Mouse (Mus musculus) liver, adult 2 months (tissue): ENCODE measurements around the gene Col6a2. TPM values are rescaled to one million over a fixed set of nuclear protein-coding genes. Genes with fewer than 3 reads are reported as not detected.

Source experiments
- DNase-seq: peaks from one replicate; pipeline ENCODE4 v3.0.0-alpha.2; 2011; ENCODE audit warnings: low read depth, low spot score; ENCODE audit errors: extremely low read depth
- H3K27ac ChIP-seq: fragments of 200-500 bp; replicated peaks from 2 replicates; pipeline ENCODE4 v1.5.1; 2012; ENCODE audit warnings: low read depth, mild to moderate bottlenecking, control low read depth, inconsistent platforms, low read length; ENCODE audit not compliant: insufficient read depth
- H3K27me3 ChIP-seq: fragments of 200-500 bp; 2 replicates; pipeline ENCODE4 v1.6.1; 2012; ENCODE audit warnings: mild to moderate bottlenecking, moderate library complexity, low read length, inconsistent platforms; ENCODE audit not compliant: control insufficient read depth, insufficient read depth
- H3K36me3 ChIP-seq: fragments of 200-500 bp; 2 replicates; pipeline ENCODE4 v1.6.1; 2012; ENCODE audit warnings: low read length, inconsistent platforms; ENCODE audit not compliant: control insufficient read depth, insufficient read depth
- H3K4me1 ChIP-seq: fragments of 200-500 bp; 2 replicates; pipeline ENCODE4 v1.6.1; 2011; ENCODE audit warnings: low read length; ENCODE audit not compliant: control insufficient read depth, insufficient read depth
- H3K4me3 ChIP-seq: fragments of 200-500 bp; 2 replicates; pipeline ENCODE4 v1.5.1; 2011; ENCODE audit warnings: low read depth, mild to moderate bottlenecking, control low read depth, low read length, moderate library complexity; ENCODE audit not compliant: insufficient read depth
- H3K79me2 ChIP-seq: fragments of 200-500 bp; 2 replicates; pipeline ENCODE4 v1.6.1; 2012; ENCODE audit warnings: inconsistent platforms, mild to moderate bottlenecking, low read length, moderate library complexity; ENCODE audit not compliant: control insufficient read depth, insufficient read depth
- H3K9ac ChIP-seq: fragments of 200-500 bp; 2 replicates; pipeline ENCODE4 v1.6.1; 2012; ENCODE audit warnings: low read depth, mild to moderate bottlenecking, control low read depth, inconsistent platforms, low read length
- CTCF ChIP-seq: fragments of 200-500 bp; IDR thresholded peaks from 2 replicates; pipeline ENCODE4 v1.5.1; 2011; ENCODE audit warnings: low read depth, low read length, control low read depth
- POLR2A ChIP-seq: fragments of 200-500 bp; IDR thresholded peaks from 2 replicates; pipeline ENCODE4 v1.6.1; 2011; ENCODE audit warnings: low read length, control low read depth; ENCODE audit not compliant: insufficient read depth; ENCODE audit errors: extremely low read depth
- WGBS: fragments of 180-500 bp; shearing (Covaris S2); methylation state at CpG from one replicate; pipeline ENCODE4 v1.1.7; 2018; 5-methylcytosine and 5-hydroxymethylcytosine counted together
- polyA plus RNA-seq: library from polyadenylated mRNA; depleted of rRNA; stranded (reverse); fragments of >200 nt; gene quantifications from 2 replicates; pipeline ENCODE4 v1.2.3, GENCODE M21; 2012; rRNA removed
- total RNA-seq: library from RNA; depleted of rRNA; stranded (reverse); fragments of >200 nt; gene quantifications from 2 replicates; pipeline ENCODE4 v1.2.3, GENCODE M21; 2014; rRNA removed

Col6a2 gene
- 1.8 and 2.9 TPM in 2 replicates for total RNA-seq
- 3.2 and 3.6 TPM in 2 replicates for polyA plus RNA-seq

GRCm38 (mm10) chr10:76622928-76623680 is at the start of gene Col6a2:
Gene Col6a2 (minus strand): TSS chr10:76623630.
- Histone ChIP-seq H3K4me1 (no peaks in the 10 kb centered on the region), H3K27me3 (no peaks in the 10 kb centered on the region), H3K36me3 (no peaks in the 10 kb centered on the region), H3K4me3 (peak within 1 kb of the TSS; percentile 50), H3K27ac (no peak within 1 kb of the TSS), H3K9ac (peak within 1 kb of the TSS; percentile 53), H3K79me2 (no peaks in the 10 kb centered on the region)
- TF ChIP-seq POLR2A (no peak), CTCF (peak; percentile 58)
- WGBS: 7% methylated on average over 31 of the region's 31 CpGs
- peak; percentile 19 for DNase-seq

- Histone ChIP-seq H3K27me3 (no peaks in the 10 kb centered on the region), H3K4me1 (peaks cover 6% of the 10 kb centered on the region; the same call in 1 of the 2 replicates), H3K27ac (no peak overlapping the region), H3K9ac (no peak overlapping the region), H3K79me2 (no peaks in the 10 kb centered on the region), H3K4me3 (no peak overlapping the region), H3K36me3 (no peaks in the 10 kb centered on the region)
- 92% methylated on average over 9 of the region's 9 CpGs for WGBS
- no peak for DNase-seq
- TF ChIP-seq POLR2A (no peak), CTCF (no peak)
These were observed 48.5 kb upstream of the Col6a2 start for GRCm38 (mm10) chr10:76671939-76672338.

- H3K36me3 ChIP-seq: no peaks in the 10 kb centered on the region
- H3K79me2 ChIP-seq: no peaks in the 10 kb centered on the region
- H3K4me1 ChIP-seq: no peaks in the 10 kb centered on the region
- H3K27ac ChIP-seq: no peak overlapping the region
- H3K4me3 ChIP-seq: no peak overlapping the region
- H3K9ac ChIP-seq: no peak overlapping the region
- WGBS: 76% methylated on average over 7 of the region's 7 CpGs
- no peaks in the 10 kb centered on the region for H3K27me3 ChIP-seq
- TF ChIP-seq POLR2A: no peak
- TF ChIP-seq CTCF: no peak
- DNase-seq: no peak
These were observed 45.5 kb upstream of the Col6a2 start for GRCm38 (mm10) chr10:76668947-76669284.

- 87% methylated on average over 4 of the region's 4 CpGs for WGBS
- no peaks in the 10 kb centered on the region for H3K79me2 ChIP-seq
- H3K36me3 ChIP-seq: no peaks in the 10 kb centered on the region
- no peak overlapping the region for H3K4me3 ChIP-seq
- H3K27ac ChIP-seq: no peak overlapping the region
- no peak overlapping the region for H3K9ac ChIP-seq
- no peak for DNase-seq
- TF ChIP-seq POLR2A (no peak), CTCF (no peak)
- H3K27me3 ChIP-seq: no peaks in the 10 kb centered on the region
- no peaks in the 10 kb centered on the region for H3K4me1 ChIP-seq
These were observed 45.0 kb upstream of the Col6a2 start for GRCm38 (mm10) chr10:76668261-76668946.

- TF ChIP-seq POLR2A: no peak
- TF ChIP-seq CTCF: no peak
- Histone ChIP-seq H3K36me3 (no peaks in the 10 kb centered on the region), H3K79me2 (no peaks in the 10 kb centered on the region), H3K4me3 (no peak overlapping the region), H3K9ac (no peak overlapping the region), H3K27me3 (no peaks in the 10 kb centered on the region), H3K4me1 (no peaks in the 10 kb centered on the region), H3K27ac (no peak overlapping the region)
- DNase-seq: no peak
- WGBS: 78% methylated on average over 1 of the region's 1 CpGs
These were observed 43.9 kb upstream of the Col6a2 start for GRCm38 (mm10) chr10:76667197-76667805.
